Mouse (Mus musculus) liver, embryonic 14.5 days (tissue): ENCODE results near the gene Pear1.

ENCODE experiments used
- CTCF ChIP-seq: IDR thresholded peaks from 2 replicates; pipeline ENCODE4 v1.5.1; 2016; ENCODE audit warnings: antibody characterized with exemption, low read depth, control low read depth
- EP300 ChIP-seq: IDR thresholded peaks from 2 replicates; pipeline ENCODE4 v1.6.1; 2016; ENCODE audit warnings: antibody characterized with exemption, low read depth

DNA sequence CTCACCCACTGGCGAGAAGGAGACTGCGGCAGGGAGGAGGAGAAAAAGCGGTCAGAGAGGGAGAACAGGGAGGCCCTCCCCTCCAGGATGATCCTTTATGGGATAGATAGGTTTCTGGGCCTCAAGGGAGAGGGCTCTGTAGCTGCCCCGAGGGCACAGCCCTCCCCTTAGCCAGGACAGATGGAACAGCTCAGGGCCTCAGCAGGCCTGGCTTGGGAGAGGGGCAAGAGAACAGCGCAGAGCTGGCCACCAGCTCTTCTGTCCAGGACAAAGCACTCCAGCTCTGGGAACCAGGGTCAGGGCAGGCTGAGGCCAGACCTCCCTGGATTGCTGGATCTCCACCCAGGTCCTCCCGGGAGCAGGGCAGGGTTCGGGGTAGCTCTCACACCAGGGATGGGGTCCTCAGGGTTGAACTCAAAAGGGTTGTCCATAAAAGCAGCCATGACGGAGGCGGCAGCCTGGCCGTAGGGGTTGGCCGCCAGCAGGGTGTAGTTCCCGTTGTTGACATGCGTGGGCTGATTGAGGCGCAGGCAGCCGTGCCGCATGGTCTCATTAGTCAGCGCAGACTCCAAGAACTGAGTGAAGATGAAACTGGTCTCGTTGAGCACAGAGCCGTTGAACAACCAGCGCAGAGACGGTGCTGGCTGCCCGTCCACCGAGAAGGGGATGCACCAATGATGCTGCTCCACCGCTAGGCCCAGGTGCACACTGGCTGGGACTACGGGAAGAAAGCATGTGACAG is 40.7 kb downstream of the Pear1 start:
- no peak for TF ChIP-seq EP300
- TF ChIP-seq CTCF = no peak
